Mouse (Mus musculus) right cerebral cortex, postnatal 25 days (tissue): ENCODE results near the gene P4ha2.

Experiments used
- DNase-seq: peaks from one replicate; pipeline ENCODE4 v3.0.0; 2022

The P4ha2 gene

GRCm38 (mm10) chr11:54100045-54100691, at the start of gene P4ha2:
Gene P4ha2, plus strand, starts transcription at chr11:54100095.
- no peak for DNase-seq

- DNase-seq = no peak
Observed at GRCm38 (mm10) chr11:54050205-54050604, 49.7 kb upstream of the P4ha2 start.

- DNase-seq = no peak
Observed at GRCm38 (mm10) chr11:54051161-54051560, 48.7 kb upstream of the P4ha2 start.

GRCm38 (mm10) chr11:54052128-54052527, 47.8 kb upstream of the P4ha2 start:
- no peak for DNase-seq

DNA sequence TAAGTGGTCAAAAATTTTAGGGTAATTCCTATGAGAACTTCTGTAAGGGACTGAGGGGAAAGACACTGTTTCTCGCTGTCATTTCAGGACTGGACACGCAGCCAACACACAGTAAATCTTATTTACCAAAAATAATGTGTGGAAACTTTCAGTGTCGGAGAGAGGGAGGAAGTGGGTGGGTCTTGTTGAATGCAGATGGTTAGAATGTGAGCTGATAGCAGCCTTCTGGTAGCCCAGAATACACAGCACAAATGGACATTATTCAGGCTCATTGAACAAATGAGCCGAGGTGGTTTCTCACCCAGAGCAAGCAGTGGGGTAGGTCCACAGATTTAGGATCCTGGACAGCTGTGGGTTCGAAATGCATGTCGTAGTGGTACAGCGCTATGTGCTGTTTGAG, 46.8 kb upstream of the P4ha2 start:
- DNase-seq = no peak

DNA sequence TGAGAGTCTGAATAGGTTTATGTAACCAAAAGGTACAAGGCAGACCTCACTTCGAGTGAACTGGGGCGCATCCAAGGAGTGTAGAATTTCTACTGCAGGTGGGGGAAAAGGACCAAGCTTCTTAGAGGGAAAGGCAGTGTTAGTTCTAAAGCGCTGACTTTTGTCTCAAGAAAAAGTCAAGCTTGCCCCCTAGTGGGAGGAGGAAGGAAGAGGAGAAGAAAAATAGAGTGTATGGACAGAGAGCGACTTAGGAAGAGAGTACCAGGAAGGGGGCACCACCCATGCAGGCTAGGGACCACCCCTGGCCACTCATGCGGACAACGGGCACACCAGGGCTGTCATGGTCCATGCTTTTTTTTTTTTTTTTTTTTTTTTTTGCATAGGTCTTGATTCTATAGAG, 45.6 kb upstream of the P4ha2 start:
- no peak for DNase-seq

DNA sequence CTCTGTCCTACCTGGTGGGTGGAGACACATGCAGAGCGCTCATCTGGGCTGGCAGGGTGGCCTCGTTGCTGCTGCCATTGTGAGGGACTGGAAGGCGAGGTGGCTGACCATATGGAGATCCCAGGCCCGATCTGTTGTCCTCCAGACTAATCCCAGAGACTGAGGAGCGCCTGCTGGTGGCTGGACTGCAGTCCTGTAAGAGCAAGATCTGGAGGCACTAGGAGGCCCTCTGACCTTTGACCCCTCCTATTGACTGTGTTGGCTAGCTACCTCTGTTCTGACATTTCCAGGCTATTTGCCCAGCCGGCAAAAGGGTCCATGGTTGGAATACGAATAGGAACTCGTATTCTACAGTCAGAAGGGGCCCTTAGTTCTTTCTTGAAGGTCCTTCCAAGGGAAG, 43.8 kb upstream of the P4ha2 start:
- no peak for DNase-seq

DNA sequence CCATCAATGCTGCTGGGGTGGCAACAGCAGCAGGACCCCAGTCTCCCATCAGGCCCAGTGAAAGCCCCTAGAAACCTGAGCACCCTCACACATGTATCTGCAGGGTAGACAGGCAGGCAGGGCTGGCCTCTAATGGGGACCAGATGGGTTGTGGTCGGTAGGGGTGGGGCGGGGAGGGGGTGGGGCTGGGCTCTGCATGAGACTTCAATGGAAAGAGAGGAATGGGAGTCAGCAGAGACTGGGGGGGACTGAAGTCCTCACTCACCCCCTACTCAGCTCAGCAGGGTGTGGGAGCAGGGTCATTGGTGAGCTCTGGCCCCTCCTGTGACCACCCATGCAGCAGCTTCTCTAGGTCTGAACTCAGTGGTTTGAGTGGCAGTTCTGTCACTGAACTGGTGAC, 42.5 kb upstream of the P4ha2 start:
- no peak for DNase-seq

DNA sequence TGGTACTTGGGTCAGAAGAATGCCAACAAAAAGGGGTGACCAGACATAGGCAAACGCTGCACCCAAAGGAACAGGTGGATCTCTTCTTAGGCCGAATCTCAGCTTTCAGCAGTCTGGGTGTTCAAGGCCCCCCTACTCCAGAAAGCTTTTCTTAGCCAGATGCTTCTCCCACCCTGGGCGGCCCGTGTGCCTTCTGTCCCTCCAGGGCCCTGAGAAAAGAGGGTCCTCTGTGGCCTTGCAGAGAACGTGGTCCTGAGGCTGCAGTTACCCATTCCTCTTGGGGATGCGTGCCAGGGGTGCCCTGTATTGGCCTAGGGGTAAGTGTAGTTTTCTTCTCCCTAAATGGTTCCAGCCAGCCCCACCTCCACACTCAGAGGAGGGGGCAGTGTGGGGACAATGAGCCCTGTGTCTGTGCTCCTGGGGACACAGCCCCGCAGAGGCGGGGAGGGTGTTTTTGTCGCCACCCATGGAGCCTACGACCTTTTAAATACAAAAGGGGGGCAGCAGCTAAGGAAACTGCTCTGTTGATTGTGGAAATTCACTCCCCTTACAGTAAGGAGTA, 41.8 kb upstream of the P4ha2 start:
- no peak for DNase-seq

- no peak for DNase-seq
Observed at GRCm38 (mm10) chr11:54058643-54059042, 41.3 kb upstream of the P4ha2 start.

DNA sequence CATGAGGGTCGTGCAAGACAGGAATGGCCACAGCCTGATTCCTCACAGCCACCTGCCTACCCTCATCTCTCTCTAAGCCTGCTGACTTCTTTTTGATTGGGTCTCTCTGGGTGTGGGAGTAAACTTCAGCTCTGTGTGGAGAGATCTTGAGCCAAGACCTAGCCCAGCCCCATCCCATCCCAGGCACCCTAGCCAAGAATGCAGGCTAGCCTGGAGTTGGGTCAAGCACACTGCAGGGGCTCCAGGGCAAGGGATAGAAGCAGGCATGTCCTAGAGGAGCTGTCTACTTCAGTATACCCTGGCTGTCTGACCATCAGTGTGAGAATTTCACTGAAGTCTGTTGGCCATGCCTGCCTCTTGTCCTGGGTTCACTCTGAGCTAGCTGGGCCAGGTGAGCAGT, 40.4 kb upstream of the P4ha2 start:
- no peak for DNase-seq

DNA sequence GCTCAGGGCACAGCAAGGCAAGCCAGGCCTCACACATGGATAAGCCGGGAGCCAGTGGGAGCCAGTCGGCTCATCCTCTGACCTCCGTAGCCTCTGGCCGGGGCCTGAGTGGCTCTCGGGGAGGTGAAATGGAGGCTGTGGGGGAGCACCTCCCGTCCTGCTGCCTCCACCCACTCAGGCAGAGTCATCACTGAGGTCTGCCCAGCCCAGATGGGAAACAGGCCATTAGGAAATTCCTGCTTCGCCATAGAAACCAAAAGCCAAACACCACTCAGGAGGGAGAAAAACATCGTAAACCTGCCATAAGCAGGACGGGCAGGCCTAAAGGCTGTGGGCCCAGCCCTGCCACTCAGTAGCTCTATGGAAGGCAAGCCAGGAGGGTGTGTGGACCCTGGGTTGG, 39.6 kb upstream of the P4ha2 start:
- DNase-seq = no peak

GRCm38 (mm10) chr11:54062086-54062752, 37.7 kb upstream of the P4ha2 start:
- no peak for DNase-seq

- DNase-seq = no peak
Observed at GRCm38 (mm10) chr11:54062753-54063471, 37.0 kb upstream of the P4ha2 start.

GRCm38 (mm10) chr11:54063472-54063775, 36.5 kb upstream of the P4ha2 start:
- no peak for DNase-seq

DNA sequence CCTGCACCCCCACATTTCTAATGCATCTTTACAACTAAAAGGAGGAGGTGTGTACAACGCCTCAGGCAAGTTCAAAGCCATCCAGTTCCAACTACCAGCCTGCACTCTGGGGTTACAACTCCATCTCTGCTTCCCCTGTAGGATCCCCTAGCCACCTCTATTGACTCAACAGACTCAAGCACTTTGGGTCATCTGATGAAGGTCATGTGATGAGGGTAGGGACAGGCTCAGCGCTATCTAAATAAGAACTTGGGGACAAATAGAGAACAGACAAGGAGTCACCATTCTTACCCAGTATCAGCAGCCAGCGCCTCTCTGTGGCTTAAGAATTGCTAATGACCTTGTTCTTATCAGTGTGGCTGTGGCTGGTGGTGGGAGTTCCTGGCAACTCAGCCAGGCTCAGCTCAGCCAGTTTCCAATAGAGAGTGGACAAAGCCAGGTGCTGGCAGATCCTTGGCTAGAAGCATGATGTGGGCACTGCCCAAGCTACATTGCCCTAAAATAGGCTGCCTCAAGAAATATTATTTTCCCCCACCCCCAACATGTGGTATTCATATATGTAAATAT, 35.4 kb upstream of the P4ha2 start:
- no peak for DNase-seq

- DNase-seq = no peak
Observed at GRCm38 (mm10) chr11:54065106-54065914, 34.6 kb upstream of the P4ha2 start.

DNA sequence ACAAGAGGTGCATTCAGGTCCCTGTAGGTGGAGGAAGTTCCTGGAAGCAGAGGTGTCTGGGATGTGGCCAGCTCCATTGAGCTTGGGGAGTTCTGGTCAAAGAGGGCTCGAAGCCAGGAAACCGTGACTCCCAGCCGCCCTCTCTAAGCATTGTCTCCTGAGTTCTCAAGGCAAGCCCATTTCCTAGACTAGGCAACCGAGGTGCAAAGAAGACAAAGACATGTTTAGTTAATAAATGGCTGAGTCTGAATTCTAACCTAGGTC, 34.0 kb upstream of the P4ha2 start:
- DNase-seq = no peak

- no peak for DNase-seq
Observed at GRCm38 (mm10) chr11:54066400-54066799, 33.5 kb upstream of the P4ha2 start.

GRCm38 (mm10) chr11:54067318-54067995, 32.4 kb upstream of the P4ha2 start:
- no peak for DNase-seq

GRCm38 (mm10) chr11:54067996-54068519, 31.8 kb upstream of the P4ha2 start:
- DNase-seq = no peak
